Mouse (Mus musculus) layer of hippocampus, postnatal 36 days (tissue): ENCODE data around the gene Rxfp4. TPM values are rescaled to one million over a fixed set of nuclear protein-coding genes. Genes with fewer than 3 reads are reported as not detected.

Experiments
- DNase-seq, 2 experiments: peaks; one replicate each; pipeline ENCODE4 v3.0.0; 2022
- total RNA-seq, 2 experiments: library from RNA; stranded (reverse); gene quantifications; 2 replicates each; pipeline ENCODE4 v1.2.3; 2021

Rxfp4 gene
- total RNA-seq, 2 experiments from 2014 or later = not detected

- DNase-seq = no peak
Observed at GRCm38 (mm10) chr3:88651669-88652618, 998 bp downstream of the Rxfp4 start.

DNA sequence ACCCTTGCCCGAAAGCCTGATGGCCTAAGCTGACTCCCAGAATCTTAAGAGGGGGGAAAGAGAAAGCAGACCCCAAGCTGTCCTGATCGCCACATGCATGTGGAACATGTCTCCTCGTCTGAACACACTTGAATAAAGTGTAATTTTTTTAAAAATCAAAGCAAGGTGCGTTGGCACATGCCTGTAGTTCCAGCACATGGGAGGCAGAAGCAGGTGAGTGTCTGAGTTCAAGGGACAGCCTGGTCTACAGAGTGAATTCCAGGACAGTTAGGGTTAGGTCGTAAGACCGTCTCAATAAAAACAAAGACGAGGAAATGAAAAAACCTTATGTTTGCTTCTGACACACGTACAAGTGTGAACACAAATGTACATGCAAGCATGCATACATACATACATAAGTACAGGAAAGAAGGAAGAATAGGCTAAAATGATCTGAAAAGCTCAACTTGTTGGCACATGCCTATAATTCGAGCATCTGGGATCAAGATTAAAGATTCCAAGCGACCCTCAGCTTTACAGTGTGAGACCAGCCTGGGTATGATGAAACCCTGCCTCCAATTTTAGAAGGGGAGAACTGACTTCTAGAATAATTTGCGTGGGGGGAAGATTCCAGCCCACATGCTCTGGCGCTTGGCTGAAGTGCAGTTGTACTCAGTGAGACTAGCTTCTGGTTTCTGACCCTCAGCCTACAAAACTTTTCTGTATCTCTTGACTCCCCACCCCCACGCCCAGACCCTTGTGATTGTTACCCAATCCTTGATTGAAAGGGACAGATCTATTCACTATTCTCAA is 2.0 kb downstream of the Rxfp4 start:
- no peak for DNase-seq

DNA sequence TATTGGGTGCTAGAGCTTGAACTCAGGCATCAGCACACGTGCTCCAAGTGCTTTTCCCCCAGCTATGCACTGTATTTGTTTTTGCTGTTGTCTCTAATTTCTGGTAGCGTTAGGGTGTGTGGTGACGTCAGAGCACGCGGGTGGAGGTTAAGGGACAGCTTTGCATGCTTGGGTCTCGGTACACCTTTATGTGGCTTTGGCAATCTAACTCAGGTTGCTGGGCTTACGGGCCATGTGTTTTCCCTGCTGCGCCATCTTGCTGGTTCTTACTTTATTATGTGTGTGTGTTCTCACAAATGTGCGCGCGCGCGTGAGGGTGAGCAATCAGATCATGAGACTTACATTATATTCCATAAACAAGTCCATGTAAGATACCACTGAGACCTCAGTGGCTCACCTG is 3.0 kb downstream of the Rxfp4 start:
- no peak for DNase-seq

- DNase-seq = peak in 1 of 2 experiments; percentile 5
Observed at GRCm38 (mm10) chr3:88649186-88649585, 3.8 kb downstream of the Rxfp4 start.

GRCm38 (mm10) chr3:88648452-88649168 is 4.3 kb downstream of the Rxfp4 start:
- peak in 1 of 2 experiments; percentile 7 for DNase-seq

DNA sequence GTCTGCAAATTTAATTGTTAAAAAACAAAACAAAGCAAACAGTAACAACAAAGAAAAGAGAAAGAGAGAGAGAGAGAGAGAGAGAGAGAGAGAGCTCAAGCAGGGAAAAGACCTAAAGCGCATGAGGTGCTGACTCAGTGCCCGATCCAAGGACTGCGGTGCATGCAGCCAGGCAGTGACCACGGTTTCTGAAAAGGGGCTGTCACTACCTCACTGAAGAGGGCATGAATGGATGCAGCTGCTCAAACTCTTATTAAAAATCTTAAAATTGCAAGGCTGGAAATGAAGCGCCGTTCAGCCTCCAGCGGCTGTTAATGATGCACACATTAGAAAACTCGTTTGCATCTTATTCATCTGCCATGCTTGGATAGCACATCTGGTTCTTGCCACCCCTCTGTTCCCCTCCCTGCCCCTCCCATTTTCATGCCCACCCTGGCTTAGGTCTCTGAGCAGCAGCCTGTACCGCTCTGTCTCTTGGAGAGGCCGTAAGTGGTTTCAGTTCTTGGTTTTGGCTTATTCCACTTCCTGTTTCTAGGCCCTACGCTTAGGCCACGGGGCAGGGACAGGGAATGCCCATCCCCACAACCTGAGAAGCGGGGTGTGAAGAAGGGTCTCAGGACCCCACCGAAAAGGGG is 5.0 kb downstream of the Rxfp4 start:
- peak in 1 of 2 experiments; percentile 2 for DNase-seq

DNA sequence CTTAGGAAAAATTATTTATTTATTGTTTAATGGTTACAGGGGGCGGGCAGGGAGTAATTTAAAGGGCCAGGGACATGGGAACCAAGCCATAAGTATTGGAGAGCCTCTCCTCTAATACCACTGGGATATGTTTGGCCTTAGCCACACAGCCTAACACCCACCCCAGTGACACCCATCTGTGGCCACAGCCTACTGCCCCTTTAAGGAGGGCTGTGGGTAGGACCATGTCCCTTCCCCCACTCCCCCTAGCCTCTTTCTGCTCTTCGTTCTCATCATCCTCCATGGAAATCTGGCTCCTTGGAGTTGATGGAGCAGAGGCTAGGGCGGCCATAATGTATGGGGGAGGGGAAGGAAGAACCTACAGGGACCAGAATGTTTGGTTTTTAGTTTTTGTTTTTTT is 5.9 kb downstream of the Rxfp4 start:
- DNase-seq = peak in 1 of 2 experiments; percentile 4

DNA sequence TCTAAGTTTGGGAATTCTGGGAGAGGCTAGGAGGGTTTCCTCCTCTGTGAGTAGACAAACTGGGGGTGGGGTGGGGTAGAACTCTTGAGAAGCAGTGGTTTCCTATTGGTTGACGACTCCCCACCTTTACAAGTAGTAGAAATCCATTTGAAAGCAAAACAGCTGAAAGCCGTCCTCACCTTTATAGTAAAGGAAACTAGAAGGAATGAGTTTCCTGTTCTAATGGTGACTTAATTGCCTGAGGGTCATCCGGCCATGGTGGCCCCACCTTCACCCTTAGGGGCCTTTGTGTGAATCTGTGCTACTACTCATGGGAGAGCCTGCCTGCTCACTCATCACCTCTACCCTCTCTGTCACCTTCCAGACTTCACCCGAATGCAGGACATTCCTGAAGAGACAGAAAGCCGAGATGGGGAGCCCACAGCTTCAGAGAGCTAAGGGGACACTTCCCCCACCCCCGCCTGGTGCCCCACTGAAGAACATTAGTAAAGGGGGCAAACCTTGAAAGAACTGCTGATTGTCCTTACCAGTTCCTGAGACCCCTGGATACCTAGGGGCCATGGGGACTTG is 6.4 kb downstream of the Rxfp4 start:
- no peak for DNase-seq

GRCm38 (mm10) chr3:88645937-88646336 is 7.0 kb downstream of the Rxfp4 start:
- peak in 1 of 2 experiments; percentile 1 for DNase-seq

GRCm38 (mm10) chr3:88643078-88643477 is 9.9 kb downstream of the Rxfp4 start:
- peak in 1 of 2 experiments; percentile 1 for DNase-seq

GRCm38 (mm10) chr3:88640676-88641075 is 12.3 kb downstream of the Rxfp4 start:
- peak in 1 of 2 experiments; percentile 11 for DNase-seq

DNA sequence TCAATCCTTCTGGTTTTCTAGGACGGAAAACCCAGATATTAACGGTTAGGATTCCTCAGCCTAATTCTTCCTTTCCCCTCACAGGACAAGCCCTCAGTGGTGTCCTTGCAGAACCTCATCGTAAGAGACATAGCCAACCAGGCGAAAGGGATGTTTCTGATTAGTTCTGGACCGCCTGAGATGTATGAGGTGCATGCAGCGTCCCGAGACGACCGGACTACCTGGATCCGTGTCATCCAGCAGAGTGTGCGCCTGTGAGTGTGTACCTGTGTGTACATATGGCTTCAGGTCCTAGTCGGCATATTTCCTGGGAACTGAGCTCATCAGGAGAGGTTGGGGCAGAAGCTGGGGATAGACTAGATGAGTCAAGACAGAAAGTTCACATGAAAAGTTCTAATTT is 13.7 kb downstream of the Rxfp4 start:
- DNase-seq = peak in 1 of 2 experiments; percentile 1

DNA sequence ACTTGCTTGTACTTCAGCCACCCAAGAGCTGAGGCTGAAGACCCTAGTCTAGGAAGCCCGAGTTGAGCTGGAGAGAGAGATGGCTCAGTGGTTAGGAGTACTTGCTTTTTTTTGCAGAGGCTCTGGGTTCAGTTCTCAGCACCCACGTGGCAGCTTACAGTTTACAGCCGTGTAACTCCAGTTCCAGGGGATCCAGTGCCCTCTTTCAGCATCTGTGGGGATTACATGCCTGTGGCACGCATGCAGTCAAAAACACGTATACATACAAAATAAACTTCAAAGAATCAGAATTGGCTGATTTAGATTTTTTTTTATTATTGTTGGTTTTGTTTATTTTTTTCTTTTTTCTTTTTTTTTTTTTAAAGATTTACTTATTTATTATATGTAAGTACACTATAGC is 15.8 kb downstream of the Rxfp4 start:
- DNase-seq = peak in 1 of 2 experiments; percentile 1

DNA sequence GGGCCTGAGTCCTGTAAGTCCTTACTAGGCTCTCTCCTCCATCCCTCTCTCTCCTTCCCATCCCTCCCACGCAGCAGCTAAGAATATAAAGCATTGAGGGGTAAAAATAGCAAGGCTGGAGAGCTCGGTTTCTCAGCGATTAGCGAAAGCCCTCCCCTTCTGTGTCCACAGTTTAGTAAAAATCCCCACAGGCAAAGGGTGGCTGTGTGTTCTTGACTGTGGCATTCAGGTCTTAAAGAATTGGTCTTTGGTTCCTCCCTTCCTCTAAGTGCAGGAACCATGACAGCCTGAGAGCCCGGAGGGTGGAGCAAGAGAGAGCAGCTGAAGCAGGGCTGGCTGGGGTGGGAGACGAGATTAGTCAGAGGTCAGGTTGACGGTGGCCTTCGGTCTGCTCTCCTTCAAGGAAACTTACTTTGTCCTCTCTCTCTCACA is 16.4 kb downstream of the Rxfp4 start:
- peak in 1 of 2 experiments; percentile 3 for DNase-seq

- peak in 1 of 2 experiments; percentile 4 for DNase-seq
Observed at GRCm38 (mm10) chr3:88635506-88636275, 17.3 kb downstream of the Rxfp4 start.

GRCm38 (mm10) chr3:88633056-88633455 is 19.9 kb downstream of the Rxfp4 start:
- peak in 1 of 2 experiments; percentile 3 for DNase-seq

DNA sequence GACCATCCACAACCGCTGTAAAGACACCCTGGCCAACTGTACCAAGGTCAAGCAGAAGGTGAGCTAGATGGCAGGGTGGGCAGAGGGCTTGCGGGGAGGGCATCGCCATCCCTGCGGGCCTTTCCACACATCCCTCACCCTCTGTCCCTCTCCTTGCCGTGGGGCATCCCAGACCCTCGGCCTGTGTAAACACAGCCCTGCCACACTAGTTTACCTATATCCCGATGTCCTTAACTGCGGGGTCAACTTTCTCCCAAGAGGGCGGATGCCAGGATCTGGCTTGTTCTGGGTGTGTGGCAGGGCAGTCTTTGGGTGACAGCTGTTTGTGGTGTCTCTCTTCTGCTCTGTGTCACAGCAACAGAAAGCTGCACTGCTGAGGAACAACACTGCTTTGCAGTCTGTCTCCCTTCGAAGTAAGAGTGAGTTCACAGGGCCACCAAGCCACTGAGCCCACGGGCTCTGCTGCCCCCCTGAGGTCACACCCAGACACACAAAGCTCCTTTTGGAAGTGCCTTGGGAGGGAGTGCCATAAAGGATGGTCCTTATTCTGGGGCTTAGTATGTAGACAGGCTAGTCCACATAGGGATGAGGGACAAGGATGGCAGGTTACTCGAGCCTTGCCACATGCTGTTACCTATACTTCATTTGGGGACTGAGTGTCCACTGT is 20.9 kb downstream of the Rxfp4 start:
- DNase-seq = no peak

DNA sequence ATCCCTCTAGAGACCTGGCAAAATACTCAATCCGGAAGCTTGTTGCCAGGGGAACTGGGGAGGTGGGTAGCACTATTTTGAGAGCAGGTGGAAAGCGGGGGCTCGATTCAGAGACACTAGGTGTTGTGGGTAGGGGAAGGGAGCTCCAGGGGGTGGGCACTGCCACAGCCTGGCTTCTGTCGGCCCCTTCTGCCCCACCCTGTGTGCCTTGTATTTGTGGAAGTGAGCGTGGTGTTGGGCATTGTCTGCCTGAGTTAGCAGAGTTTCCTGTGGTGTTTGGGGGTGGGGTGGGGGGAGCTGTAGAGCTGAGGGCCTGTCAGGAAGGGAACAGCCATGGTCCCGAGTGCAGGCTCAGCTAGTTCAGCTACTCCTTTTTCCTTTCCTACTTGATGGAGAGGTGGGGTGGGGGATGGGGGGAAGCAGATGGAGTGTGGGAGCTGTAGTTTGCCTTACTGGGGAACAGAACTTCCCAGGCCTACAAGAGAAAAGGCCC is 22.0 kb downstream of the Rxfp4 start:
- peak; percentile 63 to 65 for DNase-seq

GRCm38 (mm10) chr3:88630018-88630417 is 22.9 kb downstream of the Rxfp4 start:
- no peak for DNase-seq

GRCm38 (mm10) chr3:88629244-88629643 is 23.7 kb downstream of the Rxfp4 start:
- DNase-seq = peak; percentile 79 to 87
